Mouse (Mus musculus) lung, adult 18-20 months (tissue): Measurements from ENCODE around the gene Kcnj15.
A peak's percentile ranks its signal among the peaks of the same experiment; 100 is the strongest.

ENCODE experiments used
- DNase-seq, 2 experiments: peaks; one replicate each; pipeline ENCODE4 v3.0.0; 2022; ENCODE audit warnings: mixed read lengths in 2 of 2

The Kcnj15 gene

DNA sequence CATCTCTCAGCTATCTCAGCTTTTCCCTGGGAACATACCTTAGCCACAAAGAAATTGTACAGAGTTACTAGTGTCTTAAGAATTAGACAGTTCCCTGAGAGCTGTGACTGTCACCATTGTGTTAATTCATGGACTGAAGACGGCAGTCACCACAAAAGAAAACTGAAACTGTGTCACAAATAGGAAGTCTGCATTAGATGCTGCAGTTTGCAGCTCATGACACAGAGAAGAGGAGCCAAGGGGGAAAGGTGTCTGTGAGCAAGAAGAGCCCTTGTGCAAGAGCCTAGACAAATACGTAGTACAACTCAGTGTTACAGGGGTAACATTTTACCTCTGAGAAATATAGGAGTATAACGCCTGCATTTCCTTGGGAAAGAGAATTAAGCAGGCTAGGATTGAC is 40.3 kb downstream of the Kcnj15 start:
- DNase-seq: no peak

DNA sequence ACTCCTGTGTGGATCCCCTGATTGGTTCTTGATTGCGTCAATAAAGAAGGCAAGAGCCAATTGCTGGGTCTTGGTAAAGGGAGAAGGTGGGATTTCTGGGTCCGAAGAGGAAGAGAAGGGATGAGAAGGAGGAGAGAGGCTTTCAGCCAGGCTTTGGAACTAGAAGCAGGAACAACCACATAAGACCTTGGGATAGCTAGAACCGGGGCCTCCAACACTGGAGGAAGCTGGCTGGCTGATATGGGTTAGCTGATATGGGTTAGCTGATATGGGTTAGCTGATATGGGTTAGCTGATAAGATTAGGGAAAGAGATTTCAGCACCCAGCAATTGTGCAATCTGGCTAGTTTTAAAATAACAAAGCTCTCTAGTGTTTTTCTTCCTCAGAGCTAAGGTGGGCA is 44.3 kb downstream of the Kcnj15 start:
- DNase-seq: no peak

DNA sequence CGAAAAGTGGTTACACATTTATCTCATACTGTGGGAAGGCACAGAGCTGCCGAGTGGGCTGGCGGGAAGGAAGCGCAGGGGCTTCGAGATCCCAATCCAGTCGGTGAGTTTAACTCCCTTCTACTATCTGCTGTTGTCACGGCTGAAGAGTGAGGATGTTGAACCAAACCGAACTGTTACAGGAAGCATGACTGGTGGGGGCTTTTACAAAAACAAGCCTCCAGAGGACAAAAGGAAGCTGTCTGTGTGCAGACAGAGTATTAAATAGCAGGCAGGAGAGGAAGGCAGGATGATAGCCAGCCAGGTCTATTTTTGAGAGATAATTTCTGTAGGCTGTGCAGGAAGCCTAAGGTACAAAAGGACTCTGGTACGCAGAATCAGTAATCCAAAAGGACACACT is 46.3 kb downstream of the Kcnj15 start:
- DNase-seq: no peak

DNA sequence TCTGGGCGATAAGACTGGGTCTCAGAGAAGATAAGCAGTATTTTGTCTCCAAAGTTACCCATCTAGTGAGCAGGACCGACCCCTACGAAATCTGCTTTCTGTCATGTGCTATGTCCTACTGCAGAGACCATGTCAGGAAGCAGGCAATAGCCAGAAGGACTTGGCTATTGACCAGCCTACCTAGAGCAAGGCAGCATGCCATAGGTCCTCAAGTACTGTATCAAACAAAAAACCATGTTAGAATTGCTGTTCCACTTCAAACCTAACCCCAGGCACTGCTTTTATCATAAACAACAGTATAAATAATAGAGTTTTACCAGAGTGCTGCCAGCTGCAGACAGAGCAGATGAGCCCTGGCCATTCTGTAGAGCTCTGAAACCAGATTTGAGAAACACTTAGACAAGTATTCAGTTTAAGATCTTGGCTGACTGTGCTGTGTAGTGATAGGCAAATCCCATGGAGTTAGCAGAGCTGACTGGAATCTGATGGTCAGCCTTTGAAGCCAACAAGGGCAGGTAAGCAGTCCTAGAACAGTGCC is 50.5 kb downstream of the Kcnj15 start:
- no peak for DNase-seq

DNA sequence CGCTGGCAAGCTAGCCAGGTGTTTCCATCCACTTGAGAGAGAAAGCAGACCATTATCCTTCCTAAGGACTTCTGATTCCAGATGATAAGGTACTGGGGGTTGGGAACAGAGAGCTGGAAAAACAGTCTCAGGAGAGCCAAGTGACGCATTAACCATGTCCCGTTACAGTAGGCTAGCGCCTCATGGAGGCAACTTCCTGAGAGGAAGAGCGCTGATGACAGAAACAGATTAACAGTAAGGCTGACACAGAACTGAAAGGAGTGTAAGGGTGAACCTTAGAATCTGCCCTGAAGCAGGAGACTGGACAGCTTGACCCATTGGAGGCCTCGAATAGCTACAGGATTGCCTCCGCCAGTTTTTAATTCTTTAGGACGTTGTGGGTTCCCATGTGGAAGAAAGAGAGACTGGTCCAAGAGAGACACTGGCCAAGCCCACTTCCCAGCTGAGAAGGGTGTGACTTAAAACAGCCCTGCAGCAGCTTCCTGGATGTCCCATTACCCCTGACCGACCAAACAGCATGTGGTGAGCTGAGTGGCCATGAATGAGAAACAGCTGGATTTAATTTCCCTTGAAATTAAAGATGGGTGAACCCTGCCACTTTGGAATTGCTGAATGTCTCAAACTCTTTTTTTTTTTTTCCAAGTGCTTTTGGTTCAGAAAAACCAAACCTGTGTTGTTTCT is 64.7 kb downstream of the Kcnj15 start:
- DNase-seq: no peak

DNA sequence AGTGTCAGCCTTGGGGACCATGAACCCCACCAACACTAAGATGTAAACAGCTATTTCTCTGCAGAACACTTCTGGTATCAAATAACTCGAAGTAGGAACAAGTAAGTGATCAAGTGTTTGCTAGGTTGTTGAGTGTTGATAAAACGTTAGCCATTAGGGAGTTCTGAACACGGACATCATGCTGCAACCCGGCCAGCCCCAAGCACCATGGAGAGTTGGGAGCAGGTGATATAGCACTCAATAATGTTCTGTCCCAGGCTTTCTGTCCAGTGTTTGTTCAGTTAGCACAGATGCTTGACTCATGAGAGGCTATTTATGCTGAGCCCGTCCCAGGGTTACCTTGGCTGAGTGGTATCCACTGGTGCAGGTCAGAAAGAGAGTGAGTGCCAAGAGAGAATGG is 74.8 kb downstream of the Kcnj15 start:
- DNase-seq: peak; percentile 67 to 78

DNA sequence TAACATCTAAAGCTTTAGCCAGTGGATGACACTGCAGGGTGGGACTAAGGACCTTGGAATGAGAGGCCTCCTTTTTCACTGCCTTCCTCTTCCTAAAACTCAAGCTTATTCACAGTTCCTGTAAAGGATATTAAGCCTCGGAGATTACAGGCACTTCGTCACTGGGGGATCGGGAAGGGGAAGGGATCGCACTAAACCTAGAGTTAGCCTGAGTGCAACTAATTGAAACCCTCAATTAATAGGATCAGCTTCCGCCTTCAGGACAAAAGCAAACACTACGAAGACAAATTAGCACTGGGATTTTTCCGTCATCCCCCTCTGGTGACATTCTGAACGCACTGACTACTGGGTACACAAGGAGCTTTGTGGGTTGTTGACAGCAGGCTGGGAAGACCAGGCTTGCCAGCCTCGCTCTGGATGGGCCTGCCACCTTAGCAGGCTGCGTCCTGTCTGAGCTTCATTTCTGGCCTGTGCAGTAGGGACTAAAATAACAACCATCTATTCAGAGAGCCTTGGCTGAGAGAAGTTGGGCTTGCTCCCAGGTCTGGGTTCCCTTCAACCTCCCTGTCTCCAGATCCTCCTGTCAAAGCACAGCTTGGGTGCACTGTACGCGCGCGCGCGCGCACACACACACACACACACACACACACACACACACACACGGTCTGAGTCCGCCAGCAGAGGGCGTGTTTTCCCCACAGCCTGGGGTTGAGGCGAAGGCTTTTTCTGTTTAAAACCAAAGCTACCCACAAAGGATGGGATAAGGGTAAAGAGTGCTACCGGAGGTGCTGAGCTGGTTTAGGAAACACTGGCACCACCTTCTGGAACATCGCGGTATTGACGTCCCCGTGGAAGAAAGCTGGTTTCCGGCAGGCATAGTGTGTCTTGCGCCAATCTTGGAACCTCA is 83.8 kb downstream of the Kcnj15 start:
- DNase-seq: peak; percentile 82 to 85

DNA sequence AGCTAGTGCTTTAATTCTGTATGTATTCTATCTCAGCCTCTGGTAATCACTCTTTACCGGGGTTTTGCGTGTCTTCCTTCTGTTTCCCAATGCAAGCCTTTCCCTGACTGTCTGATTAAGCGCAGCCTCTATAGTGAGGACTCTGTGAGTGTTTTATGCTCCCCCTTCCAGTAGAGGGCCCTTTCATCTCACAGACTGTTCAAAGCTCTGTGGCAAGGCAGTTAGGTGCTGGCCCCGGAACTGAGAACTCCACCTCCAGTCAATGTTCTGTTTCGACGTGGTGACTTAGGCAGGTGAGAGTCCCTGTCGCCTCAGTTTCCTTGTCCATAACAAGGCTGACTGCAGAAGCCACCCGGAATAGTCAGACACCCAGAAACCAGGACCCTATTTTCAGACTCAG is 84.7 kb downstream of the Kcnj15 start:
- no peak for DNase-seq

DNA sequence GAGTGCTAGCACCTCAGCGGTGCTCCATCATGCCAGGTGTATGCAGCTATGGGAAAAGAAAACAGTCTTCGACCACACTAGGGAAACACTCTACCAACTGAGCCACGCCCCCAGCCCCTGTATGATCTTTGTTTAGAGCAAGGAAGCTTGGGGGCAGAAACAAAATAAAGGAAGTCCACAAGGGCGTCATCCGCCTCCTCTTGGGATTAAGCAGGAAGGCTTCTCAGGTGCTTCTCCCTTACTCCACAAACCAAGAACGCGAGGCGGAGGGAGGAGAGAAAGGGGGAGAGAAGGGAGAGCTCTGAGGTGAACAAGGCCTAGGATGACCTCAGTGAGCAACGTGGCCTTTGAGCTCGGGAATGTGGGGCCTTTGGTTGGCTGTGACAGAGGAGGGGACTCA is 87.6 kb downstream of the Kcnj15 start:
- no peak for DNase-seq

DNA sequence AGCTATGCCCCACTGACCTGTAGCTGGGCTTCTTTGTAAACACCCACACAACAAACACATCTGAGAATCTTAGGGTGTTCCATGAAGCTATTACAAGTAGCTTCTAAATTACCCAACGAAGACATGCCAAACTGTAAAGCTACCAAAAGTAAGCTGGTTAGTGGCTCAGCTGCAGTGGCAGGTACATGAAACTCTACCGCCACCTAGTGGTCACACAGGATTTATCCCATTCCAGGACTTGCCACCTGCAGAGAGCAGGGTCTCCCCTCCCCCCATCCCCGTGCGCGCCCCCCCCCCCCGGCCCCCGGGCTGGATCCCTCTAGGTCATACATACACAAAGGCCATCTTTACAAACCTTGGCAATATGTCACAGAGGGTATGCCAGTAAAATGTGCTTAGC is 88.5 kb downstream of the Kcnj15 start:
- peak; percentile 55 to 78 for DNase-seq

DNA sequence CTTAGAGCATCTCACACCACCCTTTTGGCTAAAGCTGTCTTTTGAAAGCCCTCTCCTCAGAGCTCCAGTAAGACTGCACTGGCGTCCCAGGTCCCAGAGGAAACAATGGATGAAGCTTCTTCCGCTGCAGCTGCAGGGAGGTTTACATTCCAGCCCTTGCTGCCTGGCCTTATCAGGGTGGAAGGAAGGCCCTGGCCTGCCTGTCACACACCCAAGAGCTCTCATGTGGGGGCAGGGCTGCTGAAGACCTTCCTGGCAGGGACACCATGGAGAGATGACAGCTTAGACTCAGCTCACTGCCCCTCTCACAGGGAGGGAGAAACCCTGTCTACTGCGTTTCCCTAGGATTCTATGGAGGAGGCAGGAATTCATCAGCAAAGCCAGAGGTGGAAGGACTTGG is 89.8 kb downstream of the Kcnj15 start:
- peak; percentile 76 to 84 for DNase-seq

DNA sequence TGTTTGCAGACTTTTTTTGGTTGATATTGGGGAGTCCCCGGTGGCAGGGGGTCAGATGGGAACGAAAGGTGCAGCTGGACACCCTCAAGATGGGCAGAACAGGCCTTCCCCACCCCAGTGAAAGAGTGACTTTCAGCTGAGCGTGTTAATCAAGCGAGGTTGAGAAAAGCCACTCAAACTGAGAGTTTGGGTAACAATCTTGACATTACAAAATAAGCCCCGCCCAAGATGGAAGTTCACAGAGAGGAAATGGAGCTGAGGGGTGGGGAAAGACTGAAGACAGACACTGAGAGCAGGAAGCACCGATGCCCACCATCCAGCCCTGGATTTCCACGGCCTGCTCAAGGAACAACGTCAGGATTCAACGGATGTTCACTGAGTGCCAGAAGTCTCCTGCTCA is 91.2 kb downstream of the Kcnj15 start:
- no peak for DNase-seq

DNA sequence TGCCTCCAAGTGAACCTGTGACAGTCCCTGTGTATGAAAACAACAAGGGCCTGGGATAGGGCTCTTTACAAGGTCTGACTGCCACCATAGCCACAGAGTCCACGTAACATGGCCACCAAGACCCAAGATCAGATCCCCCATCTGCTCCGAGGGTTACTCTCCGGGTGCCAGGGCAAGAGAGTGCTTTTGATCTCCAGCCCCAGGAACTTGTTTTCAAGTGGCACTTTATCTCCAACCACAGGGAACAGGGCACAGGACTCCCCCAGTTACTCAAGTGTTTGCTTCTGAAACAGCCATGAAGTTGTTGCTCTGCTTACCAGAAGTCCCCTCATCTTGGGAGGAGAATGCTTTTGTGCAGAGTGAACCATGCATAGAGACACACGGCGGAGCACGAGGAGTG is 92.0 kb downstream of the Kcnj15 start:
- DNase-seq: peak in 1 of 2 experiments; percentile 37

DNA sequence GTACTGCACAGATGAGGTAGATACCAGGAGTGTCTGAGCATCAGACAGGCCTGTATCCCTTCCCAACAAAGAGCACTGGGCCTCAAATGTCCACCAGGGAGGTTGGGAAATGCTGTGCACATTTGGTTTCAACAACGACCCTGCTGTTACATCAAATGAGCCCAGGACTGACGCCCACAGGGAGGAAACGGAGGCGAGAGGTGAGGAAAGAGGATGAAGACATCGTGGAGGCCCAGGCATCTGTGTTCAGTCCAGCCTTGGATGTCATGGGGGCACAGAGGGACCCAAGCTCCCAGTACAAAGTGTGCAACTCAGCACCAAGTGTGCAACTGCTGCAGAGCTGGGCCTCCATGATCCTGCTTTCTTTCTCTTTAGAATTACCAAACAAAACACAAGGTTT is 92.4 kb downstream of the Kcnj15 start:
- no peak for DNase-seq
